Mouse (Mus musculus): ENCODE results near the gene Pemt.

Gene Pemt

DNA sequence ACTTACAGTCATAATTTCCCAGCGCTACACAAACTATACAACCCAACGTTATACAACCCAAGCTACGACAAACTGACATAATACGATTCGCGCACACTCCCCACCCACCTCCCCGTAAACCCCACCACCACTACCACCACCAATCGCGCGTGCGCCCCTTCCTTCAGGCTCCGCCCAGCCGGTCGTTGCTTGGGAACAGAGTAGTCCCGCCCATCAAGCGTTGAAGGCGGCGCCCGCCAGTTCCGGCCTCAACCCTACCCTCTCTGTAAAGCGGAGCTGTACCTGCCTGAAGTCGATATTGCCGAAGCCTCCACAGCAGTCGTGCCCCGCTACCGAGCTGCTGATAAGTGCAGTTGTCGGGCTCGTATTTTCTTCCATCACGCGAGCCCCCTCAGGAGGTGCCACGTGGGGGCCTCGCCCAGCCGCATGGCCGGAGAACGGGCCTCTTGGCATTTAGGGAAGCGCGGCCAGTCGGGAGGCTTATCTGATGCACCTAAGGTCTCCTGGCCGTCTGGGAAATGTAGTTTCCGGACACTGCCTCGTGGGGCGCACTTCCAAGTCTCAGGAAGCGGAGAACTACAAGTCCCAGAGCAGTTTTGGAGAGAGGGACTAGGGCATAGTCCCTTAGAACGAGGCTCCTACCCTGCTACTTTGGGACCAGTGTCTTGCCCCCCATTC lies at the start of gene Pemt:
Pemt (minus strand) TSS at position 432 of the 678 bp plus-strand sequence.
- DNase-seq = peak; percentile 93

DNA sequence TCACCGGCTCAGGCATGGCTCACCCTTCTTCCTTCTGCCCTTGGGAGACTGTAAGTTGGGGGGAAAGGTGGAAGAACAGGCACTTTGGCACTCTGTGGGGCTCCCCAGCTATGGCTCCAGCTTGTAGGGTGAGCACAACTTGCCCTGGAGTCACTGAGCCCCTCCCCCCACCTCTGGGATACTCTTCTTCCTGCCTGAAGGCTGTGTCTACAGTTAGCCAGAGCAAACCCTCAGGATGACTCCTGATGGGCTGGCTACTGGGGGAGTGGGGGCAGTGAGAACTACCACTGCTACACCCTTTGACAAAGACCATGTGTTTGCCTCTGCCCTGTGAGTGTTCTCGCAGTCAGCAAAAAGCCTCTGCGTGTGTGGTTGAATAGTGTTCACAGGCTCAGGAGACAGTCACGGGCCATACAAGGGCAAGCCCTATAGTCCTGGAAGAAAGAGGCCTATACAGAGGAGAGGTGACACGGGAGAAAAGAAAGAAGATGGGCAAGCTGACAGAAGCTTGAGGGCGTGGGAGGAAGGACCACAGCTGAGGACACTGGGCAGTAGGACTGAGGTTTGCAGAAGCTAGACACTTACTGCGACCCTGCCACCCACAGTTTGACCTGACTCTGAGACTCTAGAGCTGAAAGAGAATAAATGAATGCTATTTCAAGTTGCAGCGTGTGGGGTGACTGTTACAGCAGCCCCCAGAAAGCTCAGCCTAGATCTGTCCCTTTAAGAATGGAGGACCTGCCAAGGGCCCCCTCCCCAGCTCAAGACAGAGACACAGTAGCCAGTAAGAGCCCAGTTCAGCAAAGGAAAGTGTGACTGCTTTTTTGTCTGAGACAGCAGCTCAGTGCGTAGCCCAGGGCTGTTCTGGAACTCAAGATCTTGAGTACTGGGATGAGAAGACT lies 48.9 kb upstream of the Pemt start:
- no peak for DNase-seq

GRCm38 (mm10) chr11:60093984-60094587 lies 47.8 kb upstream of the Pemt start:
- DNase-seq = no peak

- DNase-seq = no peak
Measured at GRCm38 (mm10) chr11:60093227-60093626, 46.9 kb upstream of the Pemt start.

GRCm38 (mm10) chr11:60091422-60091761 lies 45.1 kb upstream of the Pemt start:
- peak; percentile 42 for DNase-seq

DNA sequence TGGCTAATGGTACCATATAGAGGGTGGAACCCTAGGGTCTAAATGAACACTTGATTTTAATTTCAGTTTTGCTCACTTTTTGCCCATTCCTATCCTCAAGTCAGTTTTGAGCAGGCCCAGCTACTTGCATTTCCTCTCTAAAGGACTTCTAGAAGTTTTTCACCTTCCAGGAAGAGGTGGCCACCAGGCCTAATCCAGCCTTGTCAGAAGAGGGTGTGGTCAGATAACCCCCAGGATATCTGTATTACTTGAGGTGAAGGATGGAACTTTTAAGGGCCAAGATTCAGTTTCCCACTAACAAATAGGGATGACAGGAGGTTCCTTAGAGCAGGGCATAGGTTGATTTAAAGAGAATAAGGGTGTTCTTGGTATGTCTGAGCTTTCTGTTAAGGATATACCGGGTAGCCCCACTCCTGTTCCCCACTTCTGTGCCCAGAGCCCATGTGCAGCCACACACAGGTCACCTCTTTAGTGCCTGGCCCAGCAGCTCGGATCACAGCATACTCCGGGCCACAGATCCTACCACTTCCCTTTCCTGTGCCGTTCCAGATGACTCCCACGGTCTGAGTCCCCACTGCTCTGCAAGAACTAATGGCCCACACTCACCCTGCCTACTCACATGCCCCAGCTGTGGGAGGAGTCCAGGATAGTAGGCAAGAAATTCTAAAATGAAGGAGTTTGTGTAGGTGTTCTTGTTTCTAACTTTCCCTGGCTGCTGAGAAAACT lies 44.6 kb upstream of the Pemt start:
- peak; percentile 57 for DNase-seq

DNA sequence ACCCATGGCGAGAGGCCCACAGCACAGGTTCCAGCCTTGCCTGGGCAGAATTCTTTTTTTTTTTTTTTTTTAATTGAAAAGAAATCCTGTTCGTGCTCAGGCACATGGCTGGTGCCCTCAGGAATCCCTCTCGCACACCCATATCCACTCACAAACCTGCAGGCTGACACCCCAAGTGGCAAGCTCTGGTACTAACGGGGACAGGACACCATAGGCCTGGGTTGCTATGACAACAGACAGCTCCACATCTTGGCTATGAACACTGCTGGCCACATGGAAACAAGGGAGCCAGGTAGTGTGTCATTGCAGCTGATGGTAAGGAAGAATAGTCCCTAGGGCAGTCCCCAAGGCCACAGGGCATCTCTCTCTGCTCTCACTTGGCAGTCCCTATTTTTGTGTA lies 42.7 kb upstream of the Pemt start:
- DNase-seq = peak; percentile 35

DNA sequence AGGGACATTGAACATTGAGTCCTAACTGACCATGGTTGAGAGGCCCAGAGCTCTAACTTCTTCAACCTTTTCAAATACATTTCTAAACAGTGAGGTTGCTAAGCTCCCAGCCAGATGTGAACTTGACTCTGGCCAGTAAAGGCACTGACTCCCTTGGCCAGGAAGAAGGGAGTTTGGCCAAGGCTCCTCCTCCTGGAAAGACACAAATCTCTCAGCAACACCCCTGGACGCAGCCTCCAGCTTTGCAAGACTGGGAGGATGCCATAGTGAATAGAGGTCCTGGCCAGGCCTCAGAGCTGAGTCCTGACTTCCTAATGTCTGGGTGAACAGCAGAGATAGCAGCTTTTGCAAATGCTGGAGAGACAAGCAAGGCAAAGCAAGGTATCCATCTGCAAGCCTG lies 40.4 kb upstream of the Pemt start:
- no peak for DNase-seq

DNA sequence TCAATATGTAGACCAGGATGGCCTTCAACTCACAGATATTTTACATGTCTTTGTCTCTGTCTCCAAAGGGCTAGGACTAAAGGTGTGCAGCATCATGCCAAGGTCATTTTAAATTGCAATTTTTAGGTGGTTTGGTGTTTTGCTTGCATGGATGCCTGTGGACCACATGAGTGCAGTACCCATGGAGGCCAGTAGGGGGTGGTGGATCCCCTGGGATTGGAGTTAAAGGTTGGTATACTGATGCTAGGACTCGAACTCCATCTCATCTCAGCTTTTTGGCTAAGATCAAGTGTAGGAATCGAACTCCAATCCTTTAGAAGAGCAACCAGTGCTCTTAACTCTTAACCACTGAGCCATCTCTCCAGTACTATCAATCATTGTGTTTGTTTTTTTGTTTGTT lies 38.3 kb upstream of the Pemt start:
- DNase-seq = peak; percentile 73

DNA sequence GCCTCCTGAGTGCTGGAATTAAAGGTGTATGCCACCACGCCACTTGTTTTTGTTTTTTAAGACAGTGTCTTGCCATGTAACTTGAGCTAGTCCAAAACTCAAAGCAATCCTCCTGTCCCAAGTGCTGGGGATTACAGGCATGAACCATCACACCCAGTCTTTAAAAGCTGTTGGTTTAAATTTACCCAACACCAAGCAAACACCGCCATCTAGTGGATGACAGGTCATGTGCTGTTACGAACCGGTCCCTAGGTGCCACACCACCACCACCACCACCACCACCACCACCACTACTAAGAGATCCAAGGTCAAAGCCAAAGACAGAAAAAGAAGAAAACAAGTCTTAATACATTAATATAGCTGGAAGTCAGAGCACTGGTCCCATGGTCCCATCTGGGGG lies 30.5 kb upstream of the Pemt start:
- DNase-seq = peak; percentile 69

- DNase-seq = no peak
Measured at GRCm38 (mm10) chr11:60076183-60076582, 29.9 kb upstream of the Pemt start.

- DNase-seq = no peak
Measured at GRCm38 (mm10) chr11:60073936-60074502, 27.7 kb upstream of the Pemt start.

GRCm38 (mm10) chr11:60073121-60073520 lies 26.8 kb upstream of the Pemt start:
- no peak for DNase-seq

DNA sequence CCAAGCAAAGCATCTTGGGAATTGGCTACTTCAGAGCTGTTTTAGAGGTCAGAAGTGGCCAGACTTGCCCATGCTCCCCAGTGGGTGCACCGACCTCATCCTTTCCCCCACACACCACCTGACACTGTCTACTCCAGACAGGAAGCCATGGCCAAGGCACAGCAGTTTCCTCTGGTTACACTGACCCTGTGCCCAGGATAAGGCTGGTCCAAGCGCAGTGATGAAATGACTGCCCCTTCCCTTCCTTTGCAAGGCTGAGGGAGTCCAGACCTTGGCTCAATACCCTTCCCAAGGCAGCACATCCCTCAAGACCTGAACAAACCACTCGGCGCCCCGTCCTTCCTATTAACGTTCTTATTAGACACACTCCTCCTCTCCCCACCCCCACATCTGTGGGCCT lies 24.9 kb upstream of the Pemt start:
- DNase-seq = no peak

- DNase-seq = peak; percentile 65
Measured at GRCm38 (mm10) chr11:60070599-60070998, 24.3 kb upstream of the Pemt start.

GRCm38 (mm10) chr11:60068631-60069030 lies 22.3 kb upstream of the Pemt start:
- no peak for DNase-seq

DNA sequence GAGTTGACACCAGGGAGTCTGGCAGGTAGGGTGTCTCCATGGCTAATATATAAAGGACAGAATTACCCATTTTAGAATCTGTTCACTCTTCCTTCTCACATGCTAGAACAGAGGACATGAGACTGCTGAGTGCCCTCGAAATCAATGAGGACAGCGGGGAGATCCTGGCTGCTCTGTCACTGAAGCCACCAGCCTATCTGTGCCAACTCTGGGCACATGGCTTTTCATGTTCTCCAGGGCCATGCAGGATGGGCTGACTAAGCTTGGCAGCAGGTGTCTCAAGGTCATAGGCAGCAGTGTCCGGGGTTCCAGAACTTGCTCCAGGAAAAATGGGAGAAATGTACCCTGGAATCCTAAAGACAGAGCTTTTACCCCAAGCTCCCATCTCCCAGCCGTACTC lies 21.4 kb upstream of the Pemt start:
- DNase-seq = no peak

GRCm38 (mm10) chr11:60065267-60065666 lies 19.0 kb upstream of the Pemt start:
- no peak for DNase-seq

DNA sequence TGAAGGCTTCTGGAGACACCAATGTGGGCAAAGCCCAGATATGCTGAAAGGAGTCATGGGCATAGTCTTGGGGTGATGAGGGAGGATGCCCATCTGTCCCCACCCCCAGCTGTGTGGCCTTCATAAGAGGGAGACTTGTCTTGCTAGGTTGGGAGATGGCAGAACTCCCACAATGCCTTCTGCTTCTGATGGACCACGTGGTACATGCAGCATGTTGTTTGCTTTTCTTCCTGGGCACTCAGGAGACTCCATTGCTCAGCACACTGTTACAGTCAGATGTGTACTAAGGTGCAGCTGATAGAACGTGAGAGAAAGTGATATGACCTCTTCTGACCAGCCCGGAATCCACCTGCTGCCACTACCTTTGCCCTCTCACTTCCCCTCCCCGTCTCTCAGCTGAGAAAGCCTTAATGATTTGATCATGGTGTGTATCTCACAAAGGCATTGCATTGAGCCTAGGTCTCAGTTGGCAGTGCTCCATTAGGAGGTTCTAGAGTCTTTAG lies 15.3 kb upstream of the Pemt start:
- DNase-seq = no peak

DNA sequence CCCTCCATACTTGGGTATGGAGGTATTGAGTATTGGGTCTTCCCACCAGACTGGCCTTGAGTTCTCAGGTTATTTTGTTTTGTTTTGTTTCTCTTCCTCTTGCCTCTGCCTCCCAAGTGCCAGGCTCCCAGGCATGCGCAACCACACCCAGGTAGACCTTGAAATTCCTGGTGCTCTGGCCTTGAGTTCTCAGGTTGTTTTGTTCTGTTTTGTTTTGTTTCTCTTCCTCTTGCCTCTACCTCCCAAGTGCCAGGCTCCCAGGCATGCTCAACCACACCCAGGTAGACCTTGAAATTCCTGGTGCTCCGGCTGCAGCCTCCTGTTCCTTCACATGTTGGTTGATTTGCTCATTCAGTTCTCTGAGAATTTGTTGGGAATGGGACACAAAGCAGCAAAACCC lies 13.7 kb upstream of the Pemt start:
- no peak for DNase-seq

DNA sequence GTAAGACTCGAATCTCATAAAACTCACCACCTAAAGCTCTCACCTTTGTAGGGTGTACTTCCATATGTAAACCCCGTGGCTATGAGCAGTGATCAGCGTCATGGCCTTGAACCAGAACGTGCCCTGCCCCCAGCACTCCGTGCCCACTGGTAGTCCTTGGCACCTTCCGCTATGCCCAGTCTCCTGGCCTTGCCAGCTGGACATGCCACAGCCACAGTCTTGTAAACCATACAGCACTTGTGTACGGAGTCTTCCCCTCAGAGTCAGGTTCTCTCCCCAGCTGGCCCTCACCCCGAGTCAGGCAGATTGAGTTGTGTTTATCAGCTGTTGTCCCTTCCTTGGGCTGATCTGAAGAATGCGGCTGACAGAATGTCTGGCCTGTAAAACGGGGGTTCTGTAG lies 12.2 kb upstream of the Pemt start:
- DNase-seq = no peak

GRCm38 (mm10) chr11:60057987-60058386 lies 11.7 kb upstream of the Pemt start:
- no peak for DNase-seq

- DNase-seq = no peak
Measured at GRCm38 (mm10) chr11:60056520-60056919, 10.2 kb upstream of the Pemt start.

All from liver (tissue).